23 mouse cellular contexts compared by ENCODE assay signal in genomic region chr7:25385259-25385658, GRCm38 (mm10). TPM values are rescaled to one million over a fixed set of nuclear protein-coding genes. Genes with fewer than 3 reads are reported as not detected.
DNase-seq lines count a peak whose midpoint lies in the region; ATAC-seq lines count a peak whose summit lies in the region.
"Had no signal": no experiment of that assay in that cellular context is flagged by ENCODE, and none has a peak within 500 bp of the region (broad histone marks: within the 10 kb centered on the region; RNA-seq: fewer than 3 reads in every experiment).

No protein-coding gene starts in this region.

- WGBS in liver, embryonic 13.5 days (ENCODE audit: insufficient replicate concordance) = 81% methylated on average over 12 of the region's 12 CpGs

- no peaks in the 10 kb centered on the region for H3K9me3 ChIP-seq in liver, embryonic 13.5 days (replicated peaks)
- H3K9me3 ChIP-seq: embryonic facial prominence, embryonic 12.5 days; hindbrain, embryonic 10.5 days; midbrain, embryonic 12.5 days had no signal

- no peaks in the 10 kb centered on the region for H3K27me3 ChIP-seq in liver, embryonic 13.5 days

- peaks cover 21% of the 10 kb centered on the region; the same call in 1 of the 2 replicates for H3K36me3 ChIP-seq in liver, embryonic 13.5 days

- peaks cover 59% of the 10 kb centered on the region for H3K4me1 ChIP-seq in liver, embryonic 13.5 days (replicated peaks)

- DNase-seq in heart, adult 11 months = peak; percentile 94
- no peak for DNase-seq in heart, postnatal 36 days
- DNase-seq in liver, embryonic 13.5 days = no peak
- DNase-seq in liver = no peak
- peak; percentile 19 for DNase-seq in urinary bladder, adult 2 months (ENCODE audit: low spot score)
- no peak for DNase-seq in urinary bladder, adult 18-20 months (ENCODE audit: low spot score in 2 of 2)
- no peak for DNase-seq in embryo, embryonic 10 days (ENCODE audit: low spot score)
- DNase-seq: adrenal gland, adult 2 months; lung, postnatal 10 days; retina, postnatal 1 day; thymus, postnatal 25 days had no signal

- no peak overlapping the region for H3K4me3 ChIP-seq in liver, embryonic 13.5 days (replicated peaks)
- H3K4me3 ChIP-seq: embryonic facial prominence, embryonic 12.5 days; hindbrain, embryonic 10.5 days; left cerebral cortex, adult 2 months; midbrain, embryonic 12.5 days; myocyte had no signal

- peak overlapping the region; percentile 61; the same call in 1 of the 2 replicates for H3K27ac ChIP-seq in liver, embryonic 13.5 days
- H3K27ac ChIP-seq: embryonic facial prominence, embryonic 12.5 days; hindbrain, embryonic 10.5 days; midbrain, embryonic 12.5 days had no signal

- H3K4me2 ChIP-seq in liver, embryonic 13.5 days = no peak overlapping the region
- H3K4me2 ChIP-seq: embryonic facial prominence, embryonic 12.5 days; midbrain, embryonic 12.5 days had no signal

- ATAC-seq in liver, embryonic 13.5 days (ENCODE audit: low read depth) = no peak

- no peak overlapping the region for H3K9ac ChIP-seq in liver, embryonic 13.5 days
- H3K9ac ChIP-seq: embryonic facial prominence, embryonic 12.5 days; midbrain, embryonic 12.5 days had no signal

- intact Hi-C loops in heart, postnatal 36 days (cut with DNase I) = no loop called here

RNA-seq across cellular contexts. Expression of gene Lipe, which starts 13.3 kb away (rescaled TPM):
- 10 to 100 TPM; 53.3 to 57.8 TPM for total RNA-seq in heart, postnatal 36 days (2021)
- 2.4 and 2.7 TPM in 2 replicates for polyA plus RNA-seq in liver, embryonic 13.5 days (2015; fragmentation: Nextera tagmentation; extraction: Ambion mirVana)
- polyA plus RNA-seq in urinary bladder, adult 2 months (2012; rRNA removed) = 24.8 and 25.1 TPM in 2 replicates

RNA-seq across cellular contexts. Expression of gene Cnfn, which starts 15.7 kb away (rescaled TPM):
- total RNA-seq in heart, postnatal 36 days (2021) = not detected
- polyA plus RNA-seq in liver, embryonic 13.5 days (2015; fragmentation: Nextera tagmentation; extraction: Ambion mirVana) = 0.15 TPM in 1 of 2 replicates, not detected in the other
- not detected in 2 replicates for polyA plus RNA-seq in urinary bladder, adult 2 months (2012; rRNA removed)
- total RNA-seq: adrenal gland, adult 2 months; ES-E14; layer of hippocampus, adult 18-20 months; left cerebral cortex, adult 2 months; neutrophil, adult 5-6 weeks had no signal
- polyA plus RNA-seq: adrenal gland, adult 2 months; gonadal fat pad, adult 2 months; hindbrain, embryonic 10.5 days; intestine, embryonic 14.5 days; kidney, embryonic 14.5 days; limb, embryonic 11.5 days; midbrain, embryonic 12.5 days; myocyte had no signal

RNA-seq across cellular contexts. Expression of gene Cxcl17, which starts 27.4 kb away (rescaled TPM):
- total RNA-seq in heart, postnatal 36 days (2021) = not detected
- not detected in 2 replicates for polyA plus RNA-seq in liver, embryonic 13.5 days (2015; fragmentation: Nextera tagmentation; extraction: Ambion mirVana)
- 0.08 and 0.16 TPM in 2 replicates for polyA plus RNA-seq in urinary bladder, adult 2 months (2012; rRNA removed)
- total RNA-seq: adrenal gland, adult 2 months; layer of hippocampus, adult 18-20 months; left cerebral cortex, adult 2 months; neutrophil, adult 5-6 weeks had no signal
- polyA plus RNA-seq: adrenal gland, adult 2 months; gonadal fat pad, adult 2 months; intestine, embryonic 14.5 days had no signal

Comparison
In these comparisons a context has a peak if more than half of its experiments do, and no peak if none do; other contexts are left out.
1. DNase-seq: peak in heart, adult 11 months (single experiment) and urinary bladder, adult 2 months (single experiment); none in heart, postnatal 36 days (0 of 2), liver, embryonic 13.5 days (single experiment), liver (single experiment), urinary bladder, adult 18-20 months (0 of 2) and embryo, embryonic 10 days (single experiment).